19 mouse cellular contexts compared by ENCODE assay signal in the genomic region with DNA sequence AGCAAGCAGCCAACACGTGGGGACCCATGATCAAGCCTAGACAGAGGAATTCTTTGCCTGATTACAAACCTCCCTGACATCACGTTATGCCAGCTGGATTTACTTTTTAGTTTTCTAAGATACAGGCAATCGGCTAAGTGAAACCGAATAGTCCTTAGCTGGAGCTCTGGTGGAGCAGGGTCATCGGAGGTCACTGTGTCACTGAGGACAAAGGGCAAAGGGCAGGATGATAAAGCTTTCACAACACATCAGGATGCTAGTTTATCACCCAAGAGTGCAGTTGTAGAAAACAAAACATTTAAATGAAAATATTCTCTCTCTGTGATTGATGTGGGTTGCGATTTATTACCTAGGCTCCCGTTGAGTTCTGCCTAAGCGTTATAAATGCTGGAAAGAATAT.
"Had no signal": no experiment of that assay in that cellular context is flagged by ENCODE, and none has a peak within 500 bp of the region (broad histone marks: within the 10 kb centered on the region; RNA-seq: fewer than 3 reads in every experiment).

No protein-coding gene starts in this region.

- H3K36me3 ChIP-seq: heart, embryonic 13.5 days; heart, embryonic 15.5 days; hindbrain, embryonic 13.5 days; hindbrain, embryonic 15.5 days; limb, embryonic 10.5 days; limb, embryonic 12.5 days; liver, embryonic 13.5 days; liver, embryonic 15.5 days had no signal

- H3K27ac ChIP-seq: heart, adult 2 months; heart, embryonic 13.5 days; heart, embryonic 15.5 days; hindbrain, embryonic 13.5 days; hindbrain, embryonic 15.5 days; hindbrain, postnatal 0 days; layer of hippocampus, adult 2 months; left cerebral cortex, adult 2 months; limb, embryonic 10.5 days; limb, embryonic 12.5 days; liver, embryonic 13.5 days; liver, embryonic 15.5 days had no signal

- H3K9ac ChIP-seq: heart, embryonic 13.5 days; heart, embryonic 15.5 days; hindbrain, embryonic 13.5 days; hindbrain, embryonic 15.5 days; limb, embryonic 12.5 days; liver, embryonic 13.5 days; liver, embryonic 15.5 days had no signal

- H3K4me3 ChIP-seq: heart, adult 2 months; heart, embryonic 13.5 days; heart, embryonic 15.5 days; hindbrain, embryonic 13.5 days; hindbrain, embryonic 15.5 days; layer of hippocampus, adult 2 months; left cerebral cortex, adult 2 months; limb, embryonic 10.5 days; limb, embryonic 12.5 days; liver, embryonic 13.5 days; liver, embryonic 15.5 days had no signal

- DNase-seq: gastrocnemius, postnatal 14 days; gastrocnemius, postnatal 36 days; heart, adult 11 months; heart, adult 2 months; heart, postnatal 14 days; heart, postnatal 36 days; kidney, adult 18-20 months; kidney, postnatal 10 days; liver, embryonic 13.5 days had no signal

- H3K27me3 ChIP-seq: heart, embryonic 13.5 days; heart, embryonic 15.5 days; hindbrain, embryonic 13.5 days; hindbrain, embryonic 15.5 days; limb, embryonic 12.5 days; liver, embryonic 13.5 days; liver, embryonic 15.5 days had no signal

- H3K4me1 ChIP-seq: liver, embryonic 15.5 days had no signal
